18 mouse cellular contexts compared by ENCODE assay signal in genomic region chr1:87255173-87255572, GRCm38 (mm10).
A peak's percentile ranks its signal among the peaks of the same experiment; 100 is the strongest.
DNase-seq lines count a peak whose midpoint lies in the region.
"Had no signal": no experiment of that assay in that cellular context is flagged by ENCODE, and none has a peak within 500 bp of the region (broad histone marks: within the 10 kb centered on the region; RNA-seq: fewer than 3 reads in every experiment).

No protein-coding gene starts in this region.

- peak; percentile 50 for DNase-seq in 3134 (ENCODE audit: extremely low read depth, insufficient read length, low spot score)
- peak; percentile 53 for DNase-seq in 416B (ENCODE audit: low read depth)
- peak; percentile 88 for DNase-seq in Muller cell, postnatal 12 days (ENCODE audit: inconsistent ontology term)
- peak; percentile 49 for DNase-seq in fibroblast of lung, adult 2 months (ENCODE audit: low read depth)
- no peak for DNase-seq in B cell, adult 2 months
- no peak for DNase-seq in embryo, embryonic 11 days
- DNase-seq in right cerebral cortex, postnatal 25 days = no peak
- DNase-seq: adrenal gland, postnatal 14 days; cerebellum, adult 11-12 months; cerebellum, adult 8-10 months; cerebellum, postnatal 10 days; cerebellum, postnatal 36 days; gastrocnemius, postnatal 10 days; gastrocnemius, postnatal 36 days; heart, adult 2 months; heart, postnatal 14 days; heart, postnatal 4 days; kidney, adult 18-20 months had no signal

Comparison
In these comparisons a context has a peak if more than half of its experiments do, and no peak if none do; other contexts are left out.
1. DNase-seq: peak in 3134 (single experiment), 416B (single experiment), Muller cell, postnatal 12 days (single experiment) and fibroblast of lung, adult 2 months (single experiment); none in B cell, adult 2 months (0 of 2), embryo, embryonic 11 days (single experiment) and right cerebral cortex, postnatal 25 days (single experiment).